Mouse (Mus musculus) frontal cortex, postnatal 25 days (tissue): ENCODE data around the gene Rtn1.
A peak's percentile ranks its signal among the peaks of the same experiment; 100 is the strongest.

Source experiments
- DNase-seq, 2 experiments: peaks; one replicate each; pipeline ENCODE4 v3.0.0; 2022; ENCODE audit warnings: low spot score in 2 of 2

Gene Rtn1

DNA sequence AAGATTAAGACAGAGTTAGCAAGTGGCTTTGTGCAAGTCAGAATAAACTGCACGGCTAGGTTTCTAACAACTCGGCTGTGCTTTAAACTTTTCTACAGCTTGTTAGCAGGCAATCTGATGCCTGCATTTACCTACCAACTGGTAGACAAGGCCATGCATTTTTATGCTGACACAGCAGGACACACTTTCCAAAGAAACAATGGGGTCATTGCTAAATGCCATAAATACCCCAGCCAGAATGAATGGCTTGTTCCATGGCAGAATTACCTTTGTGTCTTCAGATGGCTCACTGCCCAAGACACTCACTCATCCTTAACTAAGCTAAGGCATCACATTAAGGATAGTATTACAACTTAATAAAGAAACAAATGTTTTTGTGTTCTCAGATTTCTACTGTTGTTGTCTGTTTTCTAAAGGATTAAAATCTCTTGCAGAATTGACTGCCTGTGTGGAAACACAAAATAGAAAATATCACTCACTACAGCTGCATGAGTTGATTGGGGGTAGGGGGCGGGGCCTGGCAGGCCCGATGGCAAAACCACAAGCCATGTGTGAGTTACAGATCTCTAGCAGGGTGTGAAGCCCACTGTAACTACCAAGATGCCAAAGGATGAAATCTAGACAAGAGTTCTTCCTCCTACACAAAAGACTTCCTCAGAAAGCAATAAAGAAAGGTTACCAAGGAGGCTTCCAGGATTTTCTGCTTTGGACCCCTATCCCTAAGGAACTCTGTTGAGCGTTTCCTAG, 129.6 kb downstream of the Rtn1 start:
- DNase-seq = no peak

DNA sequence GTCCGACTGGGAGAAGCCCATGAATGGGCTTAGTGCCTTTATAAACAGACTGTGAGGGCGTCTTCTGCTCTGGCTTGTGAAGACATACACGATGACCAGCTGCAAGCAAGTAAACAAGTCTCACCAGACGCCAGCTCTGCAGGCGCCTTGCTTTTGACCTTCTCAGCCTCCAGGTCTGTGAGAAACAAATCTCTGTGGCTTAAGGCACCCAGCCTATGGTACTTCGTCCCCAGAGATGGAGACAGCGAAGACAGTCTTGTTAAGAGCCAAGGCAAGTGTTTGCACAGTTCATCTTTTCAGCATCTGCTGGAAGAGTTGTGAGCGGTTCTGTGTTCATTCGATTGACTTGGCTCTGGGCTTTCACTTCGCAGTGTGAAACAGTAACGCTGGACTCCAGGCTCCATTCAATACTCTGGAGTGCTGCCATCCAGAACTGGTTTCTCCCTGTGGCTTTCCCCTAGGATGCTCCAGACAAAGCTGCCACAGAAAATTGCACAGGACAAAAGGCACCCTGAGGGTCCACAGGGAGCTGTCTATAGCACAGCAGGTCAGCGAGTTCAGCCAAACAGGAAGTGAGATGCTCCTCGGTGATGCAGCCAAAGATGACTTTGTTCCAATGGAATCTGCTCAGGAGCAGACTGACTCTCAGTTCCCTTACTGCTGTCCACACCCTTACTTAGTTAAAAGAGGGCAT, 135.0 kb downstream of the Rtn1 start:
- no peak for DNase-seq

DNA sequence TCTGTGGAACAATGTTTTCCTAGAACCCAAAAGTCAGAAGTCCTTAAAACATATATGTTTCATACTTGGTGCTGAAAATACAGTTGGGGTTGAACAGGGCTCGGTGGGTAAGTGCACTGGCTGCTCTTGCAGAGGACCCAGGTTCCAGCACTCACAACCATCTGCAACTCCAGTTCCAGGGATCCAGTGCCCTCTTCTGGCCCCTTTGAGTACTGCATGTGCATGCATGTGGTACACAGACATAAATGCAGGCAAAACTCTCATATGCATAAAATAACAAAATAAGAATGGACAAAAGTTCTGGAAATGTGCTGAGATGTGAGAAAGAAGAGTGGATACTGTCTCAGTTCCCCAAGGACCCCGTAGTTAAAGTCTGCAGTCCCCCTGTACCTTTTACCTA, 141.2 kb downstream of the Rtn1 start:
- DNase-seq = no peak

DNA sequence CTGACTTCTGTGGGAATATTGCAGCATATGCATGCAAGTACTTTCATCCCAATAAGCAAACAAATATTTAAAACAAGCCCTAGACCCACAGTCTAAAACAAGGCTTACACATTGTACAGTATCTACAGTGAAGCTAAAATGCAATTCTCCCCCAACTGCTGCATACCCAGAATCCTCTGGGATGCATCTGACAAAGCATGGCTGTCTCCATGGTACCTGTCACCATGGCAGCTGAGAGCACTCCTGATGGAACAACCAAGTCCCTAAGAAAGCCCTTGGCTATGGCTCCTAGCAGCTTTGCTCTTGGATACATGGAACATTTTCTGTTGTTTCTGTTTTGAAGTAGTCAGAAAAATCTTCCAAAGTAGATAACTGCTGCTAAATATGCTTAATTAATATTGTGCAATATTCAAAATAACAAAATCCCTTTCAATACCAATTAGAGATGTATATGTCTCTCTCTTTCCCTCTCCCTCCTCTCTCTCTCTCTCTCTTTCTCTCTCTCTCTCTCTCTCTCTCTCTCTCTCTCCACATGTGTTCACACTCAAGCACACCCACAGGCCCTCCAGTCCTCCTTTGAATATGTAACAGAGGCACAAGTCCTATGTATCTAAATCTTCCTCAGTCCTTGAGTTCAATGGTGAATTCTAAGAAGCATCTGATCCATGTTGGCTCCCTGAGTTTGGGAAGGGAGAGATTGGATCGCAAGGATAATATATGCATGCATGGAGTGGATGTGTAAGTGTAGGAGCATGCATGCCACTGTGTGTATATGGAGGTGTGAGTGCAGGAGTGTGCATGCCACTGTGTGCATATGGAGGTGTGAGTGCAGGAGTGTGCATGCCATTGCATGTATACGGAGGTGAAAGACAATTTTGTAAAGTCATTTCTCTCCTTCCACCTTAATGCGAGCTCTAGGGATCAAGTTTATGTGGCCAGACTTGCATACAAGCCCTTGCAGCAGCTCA, 143.3 kb downstream of the Rtn1 start:
- DNase-seq = peak in 1 of 2 experiments; percentile 28

DNA sequence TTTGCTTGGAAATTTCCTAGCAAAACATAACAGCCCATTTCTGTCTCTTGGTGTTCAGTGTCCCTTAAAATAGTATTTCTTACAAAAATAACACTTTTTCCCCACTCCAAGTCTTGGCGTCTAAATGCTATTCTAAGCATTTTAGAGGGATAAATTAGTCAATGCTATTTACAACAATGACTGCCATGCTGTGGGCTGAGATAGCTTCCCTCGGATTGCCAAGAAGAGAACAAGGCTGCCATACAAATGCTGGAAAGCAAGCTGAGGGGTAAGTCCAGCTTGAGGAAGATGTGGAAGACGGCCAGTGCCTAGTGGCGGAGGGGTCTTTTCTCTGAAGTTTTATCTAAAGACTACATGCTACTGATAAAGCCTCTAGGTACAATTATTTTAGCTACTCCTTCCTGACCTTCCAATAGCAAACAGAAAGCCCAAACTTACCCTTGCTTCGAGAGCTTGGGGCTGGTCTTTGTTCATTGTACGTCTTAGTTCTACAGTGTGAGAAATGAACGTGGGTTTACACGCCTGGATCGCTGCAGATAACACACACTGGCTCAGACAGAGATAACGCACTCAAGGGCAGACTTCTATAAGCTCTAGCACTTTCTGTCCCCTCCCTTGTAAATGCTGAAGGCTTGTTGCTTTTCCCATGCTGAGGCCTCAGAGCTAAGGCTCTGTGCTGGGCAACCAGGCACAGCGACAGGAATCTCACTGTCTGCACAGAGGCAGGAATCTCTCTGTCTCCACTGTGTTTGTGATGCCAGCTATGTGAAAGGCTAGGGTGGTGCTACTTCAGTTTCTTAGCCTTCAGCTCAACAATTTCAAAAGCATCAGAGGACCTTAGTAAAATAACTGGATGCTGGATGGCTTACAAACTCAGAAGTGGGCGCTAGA, 145.4 kb downstream of the Rtn1 start:
- DNase-seq = no peak

DNA sequence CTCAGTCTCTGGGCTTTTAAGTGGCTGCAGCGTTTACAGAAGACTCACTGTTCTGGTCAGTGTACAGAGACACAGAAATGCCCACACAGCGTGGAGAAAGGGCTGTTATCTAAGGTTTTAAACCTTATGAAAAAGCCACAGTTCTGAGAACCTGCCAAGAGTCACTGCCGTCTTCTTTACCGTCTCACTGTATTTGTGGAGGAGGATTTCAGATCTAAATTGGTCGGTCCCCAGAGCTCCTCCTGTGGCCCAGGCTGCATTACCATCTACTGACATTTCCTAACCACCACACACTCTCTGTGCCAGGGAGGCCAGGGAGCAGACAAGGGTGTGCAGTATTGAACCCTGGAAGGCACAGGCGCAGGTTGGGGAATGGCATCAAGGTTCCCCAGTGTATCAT, 151.9 kb downstream of the Rtn1 start:
- no peak for DNase-seq

DNA sequence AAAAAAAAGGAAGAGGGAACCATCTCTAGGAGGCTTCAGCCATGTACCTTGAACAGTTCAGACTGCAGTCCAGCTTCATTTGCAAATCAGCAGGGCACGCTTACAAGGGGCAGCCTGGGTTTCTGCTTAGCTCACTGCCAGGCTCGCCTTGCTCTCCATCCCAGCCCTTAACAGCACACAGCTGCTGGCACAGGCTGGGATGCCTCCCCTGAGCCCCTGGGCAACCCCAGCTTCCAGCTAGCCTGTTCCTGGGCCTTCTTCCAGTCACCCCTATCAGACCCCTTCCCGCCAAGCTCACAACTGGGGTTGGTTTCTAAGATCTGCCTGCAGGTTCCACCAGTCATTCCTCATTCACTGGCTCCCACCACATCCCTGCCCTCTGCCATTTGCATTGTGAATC, 155.8 kb downstream of the Rtn1 start:
- DNase-seq = no peak

DNA sequence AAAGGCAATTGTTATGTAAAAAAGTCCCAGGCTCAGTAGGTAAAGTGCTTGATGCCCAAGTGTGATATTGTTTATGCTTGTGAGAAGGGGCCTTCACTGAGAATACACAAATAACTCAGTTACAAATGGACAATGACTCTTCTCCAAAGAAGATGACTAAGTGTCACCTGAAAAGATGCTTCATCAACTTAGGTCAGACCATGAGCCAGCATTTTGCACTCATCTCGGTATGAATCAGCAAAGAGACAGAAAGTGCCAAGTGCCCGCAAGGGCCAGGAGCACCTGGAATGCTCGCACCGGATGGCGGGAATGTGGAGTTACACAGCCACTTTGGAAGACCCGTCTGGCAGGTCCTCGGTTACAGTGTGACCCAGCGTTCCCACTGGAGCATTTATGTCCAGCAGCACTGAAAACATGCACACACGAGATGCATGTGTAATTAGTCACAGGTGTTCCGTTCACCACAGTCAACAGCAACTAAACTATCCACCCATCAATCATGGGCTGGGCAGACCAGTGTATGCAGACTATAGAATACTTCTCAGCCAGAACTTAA, 156.9 kb downstream of the Rtn1 start:
- DNase-seq = no peak

DNA sequence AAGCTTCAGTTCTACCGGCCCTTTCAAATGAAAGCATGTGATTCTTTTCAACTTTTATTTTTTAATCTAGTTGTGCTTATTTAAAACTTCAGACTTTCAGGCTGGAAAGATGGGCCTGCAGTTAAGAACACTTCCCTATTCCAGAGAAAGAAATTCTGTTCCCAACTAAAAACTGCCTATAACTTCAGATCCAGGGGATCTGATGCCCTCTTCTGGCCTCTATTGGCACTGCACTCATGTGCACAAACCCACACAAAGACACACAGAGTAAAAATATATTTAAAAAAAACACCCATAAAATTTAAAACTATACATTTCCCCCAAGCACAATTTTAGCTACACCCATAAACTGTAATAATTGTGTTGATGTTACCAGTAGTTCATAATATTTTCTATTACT, 163.9 kb downstream of the Rtn1 start:
- no peak for DNase-seq

DNA sequence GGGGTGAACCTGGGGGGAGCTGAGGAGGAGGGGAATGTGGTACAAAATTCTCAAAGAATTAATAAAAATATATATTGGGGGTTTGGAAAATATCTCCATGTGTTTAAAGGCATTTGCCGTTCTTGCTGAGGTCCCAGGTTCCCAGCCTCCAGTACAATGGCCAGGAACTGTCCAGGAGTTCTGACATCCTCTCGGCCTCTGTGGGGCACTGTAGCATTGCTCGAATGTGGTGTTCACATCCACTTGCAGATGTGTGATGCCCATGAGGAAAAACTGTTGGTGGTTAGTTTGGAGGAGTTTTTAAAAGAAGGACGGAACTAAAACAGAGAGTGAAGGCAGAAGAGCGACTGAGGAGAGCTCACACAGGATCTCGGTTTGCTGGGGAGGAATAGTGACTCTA, 166.0 kb downstream of the Rtn1 start:
- no peak for DNase-seq

DNA sequence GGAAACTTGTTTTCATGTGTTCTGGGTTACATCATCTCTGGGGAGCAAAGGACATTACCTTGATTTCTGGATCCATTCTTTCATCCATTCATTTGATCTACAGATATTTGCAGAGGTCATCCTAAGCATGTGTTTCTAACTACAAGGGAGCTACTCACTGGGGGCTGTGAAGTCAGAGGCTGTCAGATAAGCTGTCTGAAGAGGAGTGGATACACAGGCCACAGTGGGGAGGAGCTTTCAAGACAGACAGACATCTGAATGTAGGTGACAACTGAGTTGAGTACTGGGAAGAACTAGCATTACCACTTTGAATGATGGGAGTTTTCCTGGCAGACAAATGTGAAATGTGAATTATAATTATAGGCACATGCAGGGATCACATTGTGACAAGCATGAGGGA, 168.3 kb downstream of the Rtn1 start:
- DNase-seq = no peak

DNA sequence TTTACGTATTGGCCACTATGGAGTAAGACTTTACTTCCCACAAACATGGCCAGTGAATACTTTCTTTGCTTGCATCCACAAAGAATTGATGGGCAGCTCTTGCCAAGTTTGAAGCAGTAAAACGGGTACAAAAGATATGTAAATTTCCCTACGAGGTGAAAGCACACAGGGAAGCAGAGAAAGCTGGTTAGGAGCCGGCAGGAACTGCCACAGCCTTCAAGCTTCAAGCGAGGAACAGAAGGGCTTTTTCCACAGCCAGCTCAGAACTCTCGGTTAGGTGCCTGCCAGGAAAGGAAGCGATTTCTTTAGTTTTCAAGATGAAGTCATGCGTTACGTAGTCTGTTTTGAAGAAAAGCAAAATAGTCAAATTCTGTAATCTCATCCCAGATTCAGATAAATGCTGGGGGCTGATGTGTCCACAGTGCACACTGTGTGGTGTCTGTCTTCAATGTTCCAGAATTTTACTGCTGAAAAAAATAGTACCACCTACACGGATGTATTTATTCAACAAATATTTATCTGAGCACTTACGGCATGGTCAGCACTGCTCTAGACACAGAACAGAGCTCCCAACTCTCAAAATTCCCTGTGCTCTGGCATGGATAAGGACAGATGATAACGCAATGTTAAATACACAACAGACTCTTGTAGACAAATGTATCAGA, 169.5 kb downstream of the Rtn1 start:
- DNase-seq = no peak

DNA sequence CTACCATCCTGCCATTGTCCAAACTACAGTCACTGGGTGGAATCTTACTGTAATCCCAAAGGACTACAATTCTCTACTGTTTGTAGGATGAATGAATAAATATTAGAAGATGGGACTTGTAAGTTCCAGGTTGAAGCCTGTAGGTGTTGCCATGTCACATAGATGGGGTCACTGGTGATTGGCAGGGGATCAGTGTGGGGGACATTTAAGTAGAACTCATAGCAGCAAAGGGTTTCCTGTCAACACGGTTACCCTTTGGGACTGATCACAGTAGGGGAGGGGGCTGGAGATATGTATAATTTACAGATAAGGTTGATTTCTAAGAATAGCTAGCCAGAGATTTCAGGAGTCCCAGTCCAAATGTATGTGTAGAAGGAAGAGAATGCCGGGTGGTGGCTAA, 171.6 kb downstream of the Rtn1 start:
- DNase-seq = no peak

DNA sequence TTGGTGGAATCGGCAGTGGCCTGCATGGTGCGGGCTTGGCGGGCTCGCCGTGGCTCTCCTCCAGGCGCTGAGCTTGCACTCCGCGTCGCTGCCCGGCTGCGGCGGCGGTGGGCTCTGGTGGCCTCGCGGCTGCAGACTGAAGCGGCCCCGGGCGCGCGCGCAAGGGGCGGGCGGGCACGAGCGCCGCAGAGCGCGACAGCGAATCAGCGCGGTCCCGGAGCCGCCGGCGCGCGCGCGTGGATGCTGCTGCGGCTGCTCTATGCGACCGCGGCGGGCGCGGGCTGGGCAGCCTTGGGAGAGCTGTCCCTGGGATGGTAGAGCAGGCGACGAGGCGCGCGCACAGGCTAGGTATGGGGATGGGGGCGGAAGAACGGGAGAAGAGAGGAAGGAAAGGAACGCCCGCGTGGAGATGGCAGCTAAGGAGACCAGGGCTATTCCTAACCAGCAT, 172.3 kb downstream of the Rtn1 start:
- DNase-seq = peak; percentile 58 to 73

DNA sequence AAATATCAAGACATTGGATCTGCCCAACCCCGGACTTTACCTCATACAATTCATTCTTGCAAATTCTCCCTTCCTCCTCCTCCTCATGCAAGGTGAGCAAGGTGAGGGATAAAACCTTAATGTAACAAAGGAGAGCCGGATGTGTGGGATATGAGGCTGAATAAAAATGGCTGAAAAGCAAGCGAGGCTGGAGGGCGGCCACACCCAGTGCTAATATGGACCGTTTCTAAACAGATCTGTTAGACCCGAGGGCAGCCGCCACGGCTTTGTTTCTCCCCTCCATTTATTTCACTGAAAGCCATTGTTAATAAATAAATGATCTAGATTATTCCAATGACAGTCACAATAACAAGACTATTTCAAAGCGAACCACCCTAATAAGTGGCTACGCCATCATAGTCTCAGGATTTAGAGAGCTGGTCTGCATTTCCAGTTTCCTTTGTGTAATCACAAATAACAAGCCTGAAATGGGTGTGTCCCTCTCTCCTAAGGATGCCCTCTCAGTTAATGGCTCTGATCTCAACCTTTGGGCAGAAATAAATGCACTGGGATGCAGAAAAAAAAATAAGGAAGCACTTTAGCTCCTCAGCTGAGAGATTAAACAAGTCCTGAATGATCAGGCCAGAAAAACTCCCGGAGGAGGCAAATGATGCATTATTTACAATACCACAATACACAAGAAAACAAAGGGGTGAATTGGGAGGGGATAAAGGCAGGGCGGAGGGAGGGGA, 173.1 kb downstream of the Rtn1 start:
- DNase-seq = no peak

DNA sequence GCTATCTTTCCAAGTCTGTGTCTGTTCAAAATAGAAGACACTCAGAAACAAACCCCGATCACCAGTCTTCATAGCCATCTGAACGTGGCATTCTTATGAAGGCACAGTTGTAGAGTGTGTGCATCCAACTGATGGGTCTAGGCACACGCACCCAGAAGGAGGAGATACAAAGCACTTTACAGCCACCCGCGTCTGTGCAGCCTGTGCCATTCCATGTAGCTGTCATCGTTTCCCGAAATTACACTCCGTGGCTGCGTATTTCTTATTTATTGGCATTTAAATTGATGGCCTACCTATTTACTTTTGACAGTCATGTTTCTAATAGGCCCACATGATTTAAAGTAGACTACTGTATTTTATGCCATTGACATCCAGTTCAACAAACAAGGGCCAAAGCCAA, 173.9 kb downstream of the Rtn1 start:
- DNase-seq = no peak

DNA sequence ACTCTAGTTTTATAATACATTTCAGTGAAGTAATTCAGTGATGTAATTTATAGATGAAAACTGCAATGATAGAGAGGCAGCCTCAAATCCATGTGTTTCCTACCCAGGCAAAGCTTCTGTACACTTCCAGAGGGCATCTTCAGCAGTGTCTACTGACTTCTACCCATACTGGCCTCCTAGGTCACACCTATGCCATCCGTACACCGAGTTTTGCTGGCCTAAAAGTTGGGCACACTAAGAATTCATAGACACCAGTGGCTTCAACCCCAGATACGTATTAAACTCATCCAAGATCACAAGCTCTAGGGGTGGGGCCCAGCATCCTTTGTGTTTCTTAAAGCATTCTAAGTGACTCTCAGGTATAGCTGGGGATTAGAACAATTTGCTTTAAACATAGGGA, 174.7 kb downstream of the Rtn1 start:
- no peak for DNase-seq

DNA sequence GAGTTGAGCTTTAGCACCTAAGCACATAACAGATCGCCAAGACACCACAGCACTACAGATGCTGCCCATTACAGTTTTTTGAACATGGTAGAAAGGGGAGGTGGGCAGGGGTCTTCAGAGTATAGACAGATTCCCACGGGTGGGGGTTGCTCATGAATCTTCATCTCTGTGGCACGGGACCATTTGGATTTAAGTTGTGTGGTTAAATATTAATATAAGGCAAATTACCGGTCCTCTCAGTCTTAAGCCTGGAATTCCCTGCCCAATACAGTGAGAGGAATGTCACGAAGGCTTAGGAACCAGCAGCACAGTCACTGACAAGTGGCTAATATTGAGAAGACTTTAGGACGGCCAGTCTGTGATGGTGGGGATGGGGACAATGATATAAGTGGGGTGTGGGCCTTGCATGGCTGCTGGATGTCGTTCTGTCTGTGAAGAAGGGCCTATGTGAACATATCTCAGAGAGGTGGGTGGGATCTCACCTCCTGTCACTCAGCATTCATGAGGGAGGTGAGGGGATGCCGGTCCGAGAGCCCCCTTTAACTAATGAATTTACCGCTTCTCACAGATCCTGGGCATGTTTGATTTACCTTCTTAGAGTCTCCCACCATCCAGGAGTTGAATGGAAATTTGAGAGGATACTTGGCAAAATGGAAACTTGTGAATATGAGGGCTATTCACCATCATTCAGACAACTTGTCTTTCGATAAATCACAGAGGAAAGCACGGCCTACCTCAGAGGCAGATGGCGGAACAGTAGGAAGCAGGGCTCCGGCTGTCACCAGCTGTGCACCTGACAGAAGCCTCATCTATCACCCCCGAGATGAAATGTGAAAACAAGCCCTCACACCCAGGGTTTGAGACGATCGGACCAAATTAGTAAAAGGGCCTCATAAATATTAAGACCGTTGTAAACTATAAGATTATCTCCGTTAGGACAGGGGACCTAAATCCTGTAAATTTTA, 175.7 kb downstream of the Rtn1 start:
- no peak for DNase-seq

DNA sequence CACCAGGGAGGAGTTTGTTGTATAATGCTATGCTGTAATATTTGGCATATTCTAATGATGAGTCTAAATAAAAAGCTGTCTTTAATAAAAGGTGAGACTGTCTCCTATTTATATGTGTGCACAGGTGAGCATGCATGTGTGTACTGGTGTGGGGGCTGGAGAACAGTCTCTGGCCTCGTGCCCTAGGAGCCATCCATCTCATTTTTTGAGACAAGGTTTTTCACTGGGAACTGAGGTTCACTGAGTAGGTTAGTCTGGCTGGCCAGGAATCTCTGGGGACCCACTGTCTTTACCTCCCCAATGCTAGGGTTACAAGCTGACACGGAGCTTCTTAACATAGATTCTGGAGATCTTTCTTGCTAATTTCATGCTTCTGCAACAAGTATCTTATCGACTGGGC, 176.7 kb downstream of the Rtn1 start:
- DNase-seq = no peak
